Comparison of ENCODE assay signal across 8 mouse cellular contexts in genomic region chr4:133184898-133185665, GRCm38 (mm10). TPM values are rescaled to one million over a fixed set of nuclear protein-coding genes. Genes with fewer than 3 reads are reported as not detected.
A peak's percentile ranks its signal among the peaks of the same experiment; 100 is the strongest.
DNase-seq lines count a peak whose midpoint lies in the region; ATAC-seq and TF ChIP-seq lines count a peak whose summit lies in the region.

No protein-coding gene starts in this region.

- no peak overlapping the region for H3K4me3 ChIP-seq in lung, postnatal 0 days (ENCODE audit: low read depth, low read length)

- WGBS in lung, postnatal 0 days: 31% methylated on average over 15 of the region's 15 CpGs

- H3K9me3 ChIP-seq in lung, postnatal 0 days (ENCODE audit: low read length): no peaks in the 10 kb centered on the region

- intact Hi-C loops in gastrocnemius, postnatal 36 days (cut with DNase I): no loop called here

- H3K27ac ChIP-seq in lung, postnatal 0 days (ENCODE audit: low read length): peak overlapping the region; percentile 91

- no peak overlapping the region for H3K9ac ChIP-seq in lung, postnatal 0 days (replicated peaks; ENCODE audit: low read depth)

- DNase-seq in layer of hippocampus, adult 9-11 months: peak; percentile 72
- DNase-seq in layer of hippocampus, postnatal 10 days (ENCODE audit: low spot score in 2 of 2): no peak
- peak; percentile 76 for DNase-seq in T-cell, adult 2 months (ENCODE audit: low spot score)
- peak; percentile 51 to 61 for DNase-seq in gastrocnemius, postnatal 36 days
- DNase-seq in lung, postnatal 0 days (ENCODE audit: low spot score): peak; percentile 93
- no peak for DNase-seq in right cerebral cortex, postnatal 14 days
- no peak for DNase-seq in cerebellum, adult 11 months

- peak; percentile 62; the same call in 1 of the 2 replicates for TF ChIP-seq EP300 in lung, postnatal 0 days (IDR thresholded peaks at IDR 0.05)

- 0 out of 2 replicates have a peak, but pooled peaks cover 5% of the 10 kb centered on the region for H3K4me1 ChIP-seq in lung, postnatal 0 days (ENCODE audit: insufficient read depth, low read depth, low read length)

- H3K36me3 ChIP-seq in lung, postnatal 0 days (ENCODE audit: insufficient read depth, low read length): peaks cover 39% of the 10 kb centered on the region; the same call in 1 of the 2 replicates

- no peak for TF ChIP-seq CTCF in lung, postnatal 0 days (IDR thresholded peaks at IDR 0.05)

- H3K27me3 ChIP-seq in lung, postnatal 0 days (replicated peaks; ENCODE audit: insufficient read depth, low read length): no peaks in the 10 kb centered on the region

- peak overlapping the region; percentile 20 for H3K4me2 ChIP-seq in lung, postnatal 0 days (replicated peaks; ENCODE audit: low read depth, low read length)

- peak; percentile 91 for ATAC-seq in inflammation-experienced regulatory T-cells, adult 6 months
- peak; percentile 93 for ATAC-seq in lung, postnatal 0 days

RNA-seq across cellular contexts. Expression of gene Cd164l2, which starts 26.8 kb away (rescaled TPM):
- total RNA-seq in layer of hippocampus, postnatal 10 days (2021): 1 to 10 TPM; 3.7 to 4.0 TPM
- under 1 TPM in 1 of 2 experiments, not detected in 1; 0.27 TPM for total RNA-seq in gastrocnemius, postnatal 36 days (2021)
- polyA plus RNA-seq in inflammation-experienced regulatory T-cells, adult 6 months (2017; shearing (Covaris generic)): not detected
- polyA plus RNA-seq in lung, postnatal 0 days (2015; fragmentation: Nextera tagmentation; extraction: Ambion mirVana): 8.7 and 10.3 TPM in 2 replicates

RNA-seq across cellular contexts. Expression of gene Gpr3, which starts 27.3 kb away (rescaled TPM):
- total RNA-seq in layer of hippocampus, postnatal 10 days (2021): 1 to 10 TPM; 5.0 to 6.0 TPM
- not detected for total RNA-seq in gastrocnemius, postnatal 36 days (2021)
- polyA plus RNA-seq in inflammation-experienced regulatory T-cells, adult 6 months (2017; shearing (Covaris generic)): not detected
- not detected in 2 replicates for polyA plus RNA-seq in lung, postnatal 0 days (2015; fragmentation: Nextera tagmentation; extraction: Ambion mirVana)

RNA-seq across cellular contexts. Expression of gene Wasf2, which starts 54.8 kb away (rescaled TPM):
- total RNA-seq in layer of hippocampus, postnatal 10 days (2021): 10 to 100 TPM; 42.3 to 42.7 TPM
- total RNA-seq in gastrocnemius, postnatal 36 days (2021): 10 to 100 TPM; 31.1 to 31.8 TPM
- polyA plus RNA-seq in inflammation-experienced regulatory T-cells, adult 6 months (2017; shearing (Covaris generic)): 100 to 1,000 TPM in 1 of 3 experiments, 10 to 100 TPM in 2; 70.4 to 110 (median 79.7) TPM
- polyA plus RNA-seq in lung, postnatal 0 days (2015; fragmentation: Nextera tagmentation; extraction: Ambion mirVana): 149 and 153 TPM in 2 replicates

RNA-seq across cellular contexts. Expression of gene Map3k6, which starts 55.5 kb away (rescaled TPM):
- 1 to 10 TPM; 4.6 to 5.7 TPM for total RNA-seq in layer of hippocampus, postnatal 10 days (2021)
- total RNA-seq in gastrocnemius, postnatal 36 days (2021): 10 to 100 TPM in 1 of 2 experiments, 1 to 10 TPM in 1; 7.1 to 10.4 TPM
- under 1 TPM in 1 of 3 experiments, not detected in 2; 0.57 TPM for polyA plus RNA-seq in inflammation-experienced regulatory T-cells, adult 6 months (2017; shearing (Covaris generic))
- 7.8 and 18.7 TPM in 2 replicates for polyA plus RNA-seq in lung, postnatal 0 days (2015; fragmentation: Nextera tagmentation; extraction: Ambion mirVana)

Comparison
In these comparisons a context has a peak if more than half of its experiments do, and no peak if none do; other contexts are left out.
1. DNase-seq: peak in layer of hippocampus, adult 9-11 months (single experiment), T-cell, adult 2 months (single experiment), gastrocnemius, postnatal 36 days (2 of 2) and lung, postnatal 0 days (single experiment); none in layer of hippocampus, postnatal 10 days (0 of 2), right cerebral cortex, postnatal 14 days (single experiment) and cerebellum, adult 11 months (single experiment).
2. RNA of gene Gpr3, which starts 27.3 kb away (total RNA-seq): 5.0 to 6.0 TPM in layer of hippocampus, postnatal 10 days; not detected in gastrocnemius, postnatal 36 days; every median in the first group is over 4 times any median in the second.